Mouse (Mus musculus) splenic B cell, adult 2 months (primary cell): ENCODE data around the gene Tkt.

Experiments
- DNase-seq: peaks from one replicate; pipeline ENCODE4 v3.0.0-alpha.2; 2011; ENCODE audit warnings: low read depth, low spot score
- H3K27me3 ChIP-seq: 2 replicates; pipeline ENCODE4 v1.6.1; 2012; ENCODE audit warnings: mild to moderate bottlenecking, low read length, moderate library complexity, mixed read lengths; ENCODE audit not compliant: control insufficient read depth, poor library complexity, insufficient read depth, severe bottlenecking
- H3K36me3 ChIP-seq: 2 replicates; pipeline ENCODE4 v1.6.1; 2012; ENCODE audit warnings: mild to moderate bottlenecking, low read length, moderate library complexity, mixed read lengths; ENCODE audit not compliant: control insufficient read depth, poor library complexity, insufficient read depth, severe bottlenecking

Gene Tkt

GRCm38 (mm10) chr14:30610940-30611339 is 62.8 kb downstream of the Tkt start:
- Histone ChIP-seq H3K27me3 (no peaks in the 10 kb centered on the region), H3K36me3 (peaks cover 8% of the 10 kb centered on the region)
- no peak for DNase-seq

DNA sequence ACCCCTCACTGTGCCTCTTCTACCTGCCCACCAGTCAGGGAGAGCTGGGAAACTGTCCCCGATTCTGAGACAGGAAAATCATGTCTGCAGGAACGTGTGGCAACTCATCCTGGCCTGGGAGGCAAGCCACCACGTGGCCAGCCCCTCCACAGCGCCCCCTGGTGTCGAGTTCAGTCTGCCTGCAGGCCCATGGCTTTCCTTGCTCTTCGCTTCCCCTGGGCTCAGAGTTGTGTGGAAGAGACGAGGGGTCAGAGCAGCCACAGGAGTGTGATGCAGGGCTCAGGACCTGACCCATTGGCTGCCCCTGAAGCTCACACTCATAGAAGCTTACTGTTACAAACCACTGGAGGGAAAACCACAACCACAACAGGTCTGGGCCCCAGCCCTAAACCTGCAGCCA is 64.4 kb downstream of the Tkt start:
- DNase-seq, result peak; percentile 83
- Histone ChIP-seq H3K27me3 (no peaks in the 10 kb centered on the region), H3K36me3 (peaks cover 8% of the 10 kb centered on the region)

- DNase-seq, result no peak
- no peaks in the 10 kb centered on the region for H3K27me3 ChIP-seq
- H3K36me3 ChIP-seq, result peaks cover 8% of the 10 kb centered on the region
These were observed 65.0 kb downstream of the Tkt start for GRCm38 (mm10) chr14:30612962-30613715.

GRCm38 (mm10) chr14:30616751-30617150 is 68.6 kb downstream of the Tkt start:
- peaks cover 2% of the 10 kb centered on the region for H3K36me3 ChIP-seq
- no peaks in the 10 kb centered on the region for H3K27me3 ChIP-seq
- no peak for DNase-seq

- H3K27me3 ChIP-seq, result no peaks in the 10 kb centered on the region
- peaks cover 2% of the 10 kb centered on the region; the same call in 1 of the 2 replicates for H3K36me3 ChIP-seq
- no peak for DNase-seq
These were observed 70.7 kb downstream of the Tkt start for GRCm38 (mm10) chr14:30618746-30619275.

DNA sequence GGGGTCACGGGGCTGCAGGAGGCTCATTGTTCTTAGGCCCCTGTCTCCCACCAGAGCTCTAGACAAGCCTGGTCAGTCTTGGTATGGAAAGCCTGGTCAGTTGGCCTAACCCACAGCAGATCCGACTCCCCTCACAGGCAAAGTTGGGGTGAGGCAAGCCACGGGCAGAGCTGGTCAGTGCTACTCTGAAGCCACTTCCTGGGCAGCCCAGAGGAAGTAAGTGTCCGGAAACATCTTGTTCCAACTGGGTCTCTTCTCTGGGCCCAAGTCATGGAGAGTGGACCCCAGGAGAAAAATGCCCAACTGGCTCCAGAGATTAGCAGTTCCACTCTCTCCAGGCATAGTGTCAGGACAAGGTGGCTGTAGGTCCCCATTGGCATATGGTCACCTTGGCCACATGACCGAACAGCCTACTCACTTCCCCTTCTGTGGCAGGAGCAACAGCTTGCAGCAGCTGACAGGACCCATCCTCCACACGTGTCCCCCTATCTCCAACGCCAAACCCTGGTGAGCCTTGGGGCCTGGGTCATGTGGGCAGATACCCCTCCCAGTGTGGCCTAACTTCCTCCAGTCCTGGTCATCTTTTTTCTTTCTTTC is 71.9 kb downstream of the Tkt start:
- DNase-seq, result peak; percentile 58
- no peaks in the 10 kb centered on the region for H3K27me3 ChIP-seq
- peaks cover 2% of the 10 kb centered on the region; the same call in 1 of the 2 replicates for H3K36me3 ChIP-seq

- DNase-seq, result no peak
- Histone ChIP-seq H3K36me3 (peaks cover 2% of the 10 kb centered on the region; the same call in 1 of the 2 replicates), H3K27me3 (no peaks in the 10 kb centered on the region)
These were observed 74.0 kb downstream of the Tkt start for GRCm38 (mm10) chr14:30622130-30622529.

- no peak for DNase-seq
- Histone ChIP-seq H3K36me3 (peaks cover 2% of the 10 kb centered on the region; the same call in 1 of the 2 replicates), H3K27me3 (no peaks in the 10 kb centered on the region)
These were observed 74.4 kb downstream of the Tkt start for GRCm38 (mm10) chr14:30622556-30622955.
